Mouse (Mus musculus): ENCODE measurements around the gene Higd1a. TPM values are rescaled to one million over a fixed set of nuclear protein-coding genes. Genes with fewer than 3 reads are reported as not detected.

Gene Higd1a
- polyA plus RNA-seq, 1 experiment: 45.9 TPM

- no peaks in the 10 kb centered on the region for H3K4me1 ChIP-seq (ENCODE audit: control insufficient read depth, insufficient read depth, low read length)
- H3K4me3 ChIP-seq (ENCODE audit: insufficient read depth, low read length): no peak overlapping the region
- H3K27ac ChIP-seq (ENCODE audit: insufficient read depth, low read depth, low read length): no peak overlapping the region
- no peak for TF ChIP-seq CTCF (IDR thresholded peaks at IDR 0.05; ENCODE audit: low read depth, low read length)
- TF ChIP-seq POLR2A (IDR thresholded peaks at IDR 0.05; ENCODE audit: borderline replicate concordance, low read depth, low read length): no peak
These were observed 29.8 kb downstream of the Higd1a start for GRCm38 (mm10) chr9:121828314-121828713.

- Histone ChIP-seq H3K4me3 (ENCODE audit: insufficient read depth, low read length) (no peak overlapping the region), H3K4me1 (ENCODE audit: control insufficient read depth, insufficient read depth, low read length) (no peaks in the 10 kb centered on the region), H3K27ac (ENCODE audit: insufficient read depth, low read depth, low read length) (no peak overlapping the region)
- TF ChIP-seq CTCF (IDR thresholded peaks at IDR 0.05; ENCODE audit: low read depth, low read length) (no peak), POLR2A (IDR thresholded peaks at IDR 0.05; ENCODE audit: borderline replicate concordance, low read depth, low read length) (no peak)
These were observed 31.8 kb downstream of the Higd1a start for GRCm38 (mm10) chr9:121826356-121826755.

- no peak for TF ChIP-seq POLR2A (IDR thresholded peaks at IDR 0.05; ENCODE audit: borderline replicate concordance, low read depth, low read length)
- no peak for TF ChIP-seq CTCF (IDR thresholded peaks at IDR 0.05; ENCODE audit: low read depth, low read length)
- no peak overlapping the region for H3K4me3 ChIP-seq (ENCODE audit: insufficient read depth, low read length)
- no peaks in the 10 kb centered on the region for H3K4me1 ChIP-seq (ENCODE audit: control insufficient read depth, insufficient read depth, low read length)
- no peak overlapping the region for H3K27ac ChIP-seq (ENCODE audit: insufficient read depth, low read depth, low read length)
These were observed 34.2 kb downstream of the Higd1a start for GRCm38 (mm10) chr9:121823991-121824390.

- Histone ChIP-seq H3K4me1 (ENCODE audit: control insufficient read depth, insufficient read depth, low read length) (no peaks in the 10 kb centered on the region), H3K4me3 (ENCODE audit: insufficient read depth, low read length) (no peak overlapping the region), H3K27ac (ENCODE audit: insufficient read depth, low read depth, low read length) (no peak overlapping the region)
- no peak for TF ChIP-seq CTCF (IDR thresholded peaks at IDR 0.05; ENCODE audit: low read depth, low read length)
- no peak for TF ChIP-seq POLR2A (IDR thresholded peaks at IDR 0.05; ENCODE audit: borderline replicate concordance, low read depth, low read length)
These were observed 35.1 kb downstream of the Higd1a start for GRCm38 (mm10) chr9:121823051-121823450.

- H3K4me3 ChIP-seq (ENCODE audit: insufficient read depth, low read length): no peak overlapping the region
- TF ChIP-seq POLR2A (IDR thresholded peaks at IDR 0.05; ENCODE audit: borderline replicate concordance, low read depth, low read length) (no peak), CTCF (IDR thresholded peaks at IDR 0.05; ENCODE audit: low read depth, low read length) (no peak)
- H3K4me1 ChIP-seq (ENCODE audit: control insufficient read depth, insufficient read depth, low read length): no peaks in the 10 kb centered on the region
- H3K27ac ChIP-seq (ENCODE audit: insufficient read depth, low read depth, low read length): no peak overlapping the region
These were observed 35.6 kb downstream of the Higd1a start for GRCm38 (mm10) chr9:121822585-121822991.

GRCm38 (mm10) chr9:121820765-121821164 lies 37.4 kb downstream of the Higd1a start:
- H3K27ac ChIP-seq (ENCODE audit: insufficient read depth, low read depth, low read length): no peak overlapping the region
- no peaks in the 10 kb centered on the region for H3K4me1 ChIP-seq (ENCODE audit: control insufficient read depth, insufficient read depth, low read length)
- H3K4me3 ChIP-seq (ENCODE audit: insufficient read depth, low read length): no peak overlapping the region
- TF ChIP-seq CTCF (IDR thresholded peaks at IDR 0.05; ENCODE audit: low read depth, low read length): no peak

- Histone ChIP-seq H3K4me3 (ENCODE audit: insufficient read depth, low read length) (no peak overlapping the region), H3K4me1 (ENCODE audit: control insufficient read depth, insufficient read depth, low read length) (no peaks in the 10 kb centered on the region), H3K27ac (ENCODE audit: insufficient read depth, low read depth, low read length) (no peak overlapping the region)
- no peak for TF ChIP-seq CTCF (IDR thresholded peaks at IDR 0.05; ENCODE audit: low read depth, low read length)
- TF ChIP-seq POLR2A (IDR thresholded peaks at IDR 0.05; ENCODE audit: borderline replicate concordance, low read depth, low read length): no peak
These were observed 38.2 kb downstream of the Higd1a start for GRCm38 (mm10) chr9:121819771-121820471.

GRCm38 (mm10) chr9:121819073-121819770 lies 38.9 kb downstream of the Higd1a start:
- Histone ChIP-seq H3K4me3 (ENCODE audit: insufficient read depth, low read length) (no peak overlapping the region), H3K4me1 (ENCODE audit: control insufficient read depth, insufficient read depth, low read length) (no peaks in the 10 kb centered on the region), H3K27ac (ENCODE audit: insufficient read depth, low read depth, low read length) (no peak overlapping the region)
- TF ChIP-seq CTCF (IDR thresholded peaks at IDR 0.05; ENCODE audit: low read depth, low read length) (no peak), POLR2A (IDR thresholded peaks at IDR 0.05; ENCODE audit: borderline replicate concordance, low read depth, low read length) (no peak)

GRCm38 (mm10) chr9:121815183-121815582 lies 43.0 kb downstream of the Higd1a start:
- TF ChIP-seq CTCF (IDR thresholded peaks at IDR 0.05; ENCODE audit: low read depth, low read length) (no peak), POLR2A (IDR thresholded peaks at IDR 0.05; ENCODE audit: borderline replicate concordance, low read depth, low read length) (no peak)
- Histone ChIP-seq H3K4me3 (ENCODE audit: insufficient read depth, low read length) (no peak overlapping the region), H3K4me1 (ENCODE audit: control insufficient read depth, insufficient read depth, low read length) (no peaks in the 10 kb centered on the region), H3K27ac (ENCODE audit: insufficient read depth, low read depth, low read length) (no peak overlapping the region)

GRCm38 (mm10) chr9:121810081-121810821 lies 47.9 kb downstream of the Higd1a start:
- no peak overlapping the region for H3K4me3 ChIP-seq (ENCODE audit: insufficient read depth, low read length)
- H3K27ac ChIP-seq (ENCODE audit: insufficient read depth, low read depth, low read length): no peak overlapping the region
- no peaks in the 10 kb centered on the region for H3K4me1 ChIP-seq (ENCODE audit: control insufficient read depth, insufficient read depth, low read length)
- TF ChIP-seq POLR2A (IDR thresholded peaks at IDR 0.05; ENCODE audit: borderline replicate concordance, low read depth, low read length) (no peak), CTCF (IDR thresholded peaks at IDR 0.05; ENCODE audit: low read depth, low read length) (no peak)

All from bone marrow macrophage, adult 2 months (primary cell).